Mouse (Mus musculus) thymus, postnatal 14 days (tissue): Measurements from ENCODE around the gene Gm20388.
"Not testable (repeated sequence)": the region's sequence is repeated elsewhere in the genome, so short reads cannot be mapped to it uniquely, and the experiment has no call there.

Experiments used
- DNase-seq: peaks from one replicate; pipeline ENCODE4 v3.0.0; 2021

The Gm20388 gene

DNA sequence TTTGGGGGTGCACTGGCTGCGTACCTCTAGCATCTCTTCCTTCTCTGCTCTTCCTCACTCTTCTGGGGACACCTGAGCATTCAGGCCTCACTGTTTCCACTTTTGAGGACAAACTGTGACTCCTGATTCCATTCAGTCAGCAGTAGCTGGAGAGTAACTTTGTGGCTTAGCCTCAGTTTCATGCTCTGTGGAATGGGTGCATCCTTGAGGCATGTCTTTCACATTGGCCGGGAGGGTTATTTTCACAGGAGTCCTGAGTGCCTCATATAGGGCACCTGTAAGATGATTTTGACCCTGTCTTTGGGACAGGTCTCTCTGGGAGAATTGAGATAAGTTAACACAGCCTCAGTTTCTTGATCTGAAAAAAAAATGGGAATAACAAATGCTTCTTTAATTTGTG lies 1212.5 kb downstream of the Gm20388 start:
- no peak for DNase-seq

- no peak for DNase-seq
Measured at GRCm38 (mm10) chr8:121124547-121125239, 1214.1 kb downstream of the Gm20388 start.

- DNase-seq = peak; percentile 29
Measured at GRCm38 (mm10) chr8:121125311-121125876, 1214.8 kb downstream of the Gm20388 start.

DNA sequence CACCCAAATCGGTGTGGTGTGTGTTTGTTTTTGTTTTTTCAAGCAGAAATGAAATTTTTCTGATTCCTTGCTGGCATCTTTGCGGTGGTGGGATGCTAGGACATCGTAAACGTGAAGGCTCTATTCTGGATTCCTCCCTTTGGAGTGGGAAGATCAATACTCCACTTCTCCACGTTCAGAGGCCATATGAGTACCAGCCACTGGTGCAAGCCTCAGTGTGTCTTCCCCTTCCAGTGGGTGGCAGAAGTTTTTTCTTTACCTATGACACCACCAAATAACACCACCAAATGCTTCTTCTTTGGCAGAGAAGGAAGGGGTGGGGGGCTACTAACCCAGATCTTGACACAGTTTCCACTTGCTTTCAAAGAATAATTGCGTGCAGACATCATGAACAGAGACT lies 1215.5 kb downstream of the Gm20388 start:
- DNase-seq = no peak

DNA sequence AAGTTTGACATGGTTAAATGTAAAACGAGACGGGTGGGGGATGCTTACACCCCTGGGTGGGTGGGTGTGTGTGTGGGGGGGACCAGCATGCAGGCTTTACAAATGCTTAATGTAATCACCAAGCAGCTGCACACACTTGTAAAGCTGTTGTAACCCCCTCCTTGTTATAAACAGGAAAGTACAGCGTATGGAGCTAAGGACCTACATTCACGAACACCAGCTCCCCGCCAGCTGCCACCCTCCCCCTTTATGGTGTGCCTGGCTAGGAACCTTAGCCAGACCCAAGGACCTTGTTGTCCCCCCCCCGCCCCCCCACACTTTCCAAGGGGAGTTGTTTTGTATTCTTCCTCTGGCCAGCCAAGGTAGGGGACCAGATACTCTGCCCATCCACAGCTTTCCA lies 1216.1 kb downstream of the Gm20388 start:
- DNase-seq = no peak

DNA sequence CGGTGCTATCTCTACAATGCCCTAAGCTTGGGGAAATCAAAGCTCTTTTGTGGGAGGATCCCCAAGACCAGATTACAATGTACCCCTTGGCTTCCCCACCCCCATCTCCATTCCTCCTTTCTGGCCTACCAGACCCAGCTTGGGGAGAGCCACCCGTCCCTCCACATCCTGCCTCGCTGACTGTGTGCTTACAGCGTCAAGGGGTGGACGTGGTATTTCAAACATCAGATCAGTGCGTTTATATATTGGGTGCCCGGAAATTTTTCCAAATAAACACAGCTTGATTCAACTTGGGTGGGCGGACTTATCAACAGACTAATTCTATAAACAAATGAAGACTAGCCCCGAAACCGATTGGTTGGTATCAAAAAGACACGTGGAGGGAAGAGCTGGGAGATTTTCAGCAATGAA lies 1216.7 kb downstream of the Gm20388 start:
- no peak for DNase-seq

GRCm38 (mm10) chr8:121127756-121128375 lies 1217.2 kb downstream of the Gm20388 start, which contains the start of gene Foxl1:
Foxl1 (plus strand) TSS chr8:121127940.
- no peak for DNase-seq

GRCm38 (mm10) chr8:121128531-121129264 lies 1218.1 kb downstream of the Gm20388 start:
- DNase-seq = no peak

DNA sequence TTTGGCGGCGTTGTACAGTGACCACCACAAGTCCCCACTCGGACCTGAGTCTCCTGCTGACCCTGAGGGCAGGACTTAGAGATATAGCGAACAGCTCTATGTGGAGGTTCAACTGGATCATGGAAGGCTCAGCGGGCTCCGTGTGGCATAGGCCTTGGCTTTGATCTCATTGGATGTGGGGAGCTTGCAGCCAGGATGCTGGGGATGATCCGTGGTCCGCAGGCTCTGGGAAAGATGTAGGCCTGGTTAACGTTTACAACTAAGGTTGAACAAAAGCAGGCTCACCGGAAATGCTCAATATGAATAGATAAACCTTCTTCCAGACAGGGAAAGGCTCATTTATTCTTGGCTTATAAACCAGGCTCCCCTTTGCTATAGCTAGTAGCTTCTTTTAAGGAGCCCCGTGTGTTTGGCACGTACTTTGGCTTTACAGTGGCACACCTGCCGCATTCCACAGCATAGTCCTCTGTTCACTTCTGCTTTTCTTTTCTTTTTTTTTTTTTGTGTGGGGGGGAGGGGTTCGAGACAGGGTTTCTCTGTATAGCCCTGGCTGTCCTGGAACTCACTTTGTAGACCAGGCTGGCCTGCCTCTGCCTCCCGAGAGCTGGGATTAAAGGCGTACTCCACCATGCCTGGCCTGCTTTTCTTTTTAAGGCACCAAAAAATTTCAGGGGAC lies 1218.8 kb downstream of the Gm20388 start:
- no peak for DNase-seq

GRCm38 (mm10) chr8:121130522-121130921 lies 1219.9 kb downstream of the Gm20388 start:
- no peak for DNase-seq

GRCm38 (mm10) chr8:121132961-121133513 lies 1222.4 kb downstream of the Gm20388 start:
- DNase-seq = no peak

DNA sequence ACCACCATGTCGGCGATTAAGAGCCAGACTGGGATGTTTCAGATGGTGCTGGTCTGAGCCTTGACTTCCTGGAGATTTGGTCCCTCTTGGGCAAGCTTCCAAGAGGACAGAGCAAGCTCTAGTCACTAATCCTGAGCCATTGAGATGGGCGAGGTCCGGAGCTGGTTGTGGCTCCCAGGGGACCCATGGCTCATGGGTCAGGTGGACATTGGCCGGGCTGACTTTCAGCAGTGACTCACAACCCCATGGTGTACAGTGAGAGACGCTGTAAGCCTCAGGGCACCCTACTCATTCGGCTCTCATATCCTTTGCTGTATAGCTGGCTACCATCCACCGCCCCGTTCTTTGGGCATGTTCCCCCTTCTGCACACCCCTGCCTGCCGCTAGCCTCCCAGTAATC lies 1223.5 kb downstream of the Gm20388 start:
- no peak for DNase-seq

- DNase-seq = no peak
Measured at GRCm38 (mm10) chr8:121134512-121134911, 1223.9 kb downstream of the Gm20388 start.

DNA sequence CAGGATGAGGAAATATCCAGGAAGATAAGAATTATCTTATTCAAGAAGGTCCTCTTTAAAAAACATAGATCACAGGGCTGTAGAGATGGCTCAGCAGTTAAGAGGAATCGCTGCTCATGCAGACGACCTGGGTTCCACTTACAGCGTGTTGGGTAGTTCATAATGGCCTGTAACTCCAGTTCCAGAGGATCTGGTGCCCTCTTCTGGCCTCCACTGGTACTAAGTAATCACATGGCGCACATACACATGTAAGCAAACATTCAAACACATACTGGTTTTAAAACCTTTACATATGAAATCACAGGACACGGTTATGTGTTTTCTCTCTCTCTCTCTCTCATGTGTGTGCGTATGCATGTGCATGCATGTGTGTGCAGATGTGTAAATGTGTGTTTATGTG lies 1226.2 kb downstream of the Gm20388 start:
- no peak for DNase-seq

DNA sequence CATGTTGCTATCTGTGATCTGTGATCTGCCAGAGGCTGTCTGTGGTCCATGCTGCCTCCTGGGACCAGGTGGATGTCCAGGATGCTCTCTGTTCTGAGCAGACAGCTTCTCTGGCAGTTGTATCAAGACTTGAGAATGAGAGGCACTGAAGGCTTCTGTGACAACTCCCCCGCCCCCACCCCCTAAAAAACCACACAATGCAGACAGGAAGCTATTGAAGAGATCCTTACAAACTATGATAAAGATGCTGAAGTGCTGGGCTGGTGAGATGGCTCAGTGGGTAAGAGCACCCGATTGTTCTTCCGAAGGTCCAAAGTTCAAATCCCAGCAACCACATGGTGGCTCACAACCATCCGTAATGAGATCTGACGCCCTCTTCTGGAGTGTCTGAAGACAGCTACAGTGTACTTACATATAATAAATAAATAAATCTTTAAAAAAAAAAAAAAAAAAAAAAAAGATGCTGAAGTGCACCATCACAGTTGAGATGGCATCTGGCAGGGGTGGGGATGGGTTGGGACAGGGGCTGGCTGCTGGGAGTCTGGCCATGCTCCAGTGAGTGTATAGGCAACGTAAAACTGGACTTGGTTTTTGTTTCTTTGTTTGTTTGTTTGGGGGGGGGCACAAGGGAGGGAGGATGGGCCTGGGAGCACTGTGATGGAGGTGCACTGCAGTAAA lies 1235.0 kb downstream of the Gm20388 start:
- DNase-seq = not testable (repeated sequence)

GRCm38 (mm10) chr8:121148573-121149083 lies 1238.0 kb downstream of the Gm20388 start:
- DNase-seq = no peak

DNA sequence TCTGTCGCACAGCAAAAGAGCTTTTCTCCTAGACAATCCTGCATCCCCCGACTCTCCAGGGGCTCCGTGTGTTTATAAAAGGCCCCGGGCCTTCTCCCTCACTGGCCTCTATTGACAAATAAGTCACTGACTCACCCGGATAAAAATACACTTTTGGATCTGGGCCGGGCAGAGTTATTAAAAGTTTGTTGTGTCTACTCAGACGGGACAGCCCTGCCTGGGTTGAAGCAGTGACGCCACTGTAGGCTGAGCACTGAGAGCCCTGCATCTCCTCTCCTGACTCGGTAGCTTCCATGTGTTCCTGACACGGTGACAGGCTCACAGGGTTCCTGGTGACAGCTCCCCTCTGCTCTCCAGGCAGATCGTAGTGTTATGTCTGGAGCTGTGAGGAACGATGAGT lies 1241.8 kb downstream of the Gm20388 start:
- no peak for DNase-seq

- no peak for DNase-seq
Measured at GRCm38 (mm10) chr8:121156990-121157491, 1246.4 kb downstream of the Gm20388 start.

DNA sequence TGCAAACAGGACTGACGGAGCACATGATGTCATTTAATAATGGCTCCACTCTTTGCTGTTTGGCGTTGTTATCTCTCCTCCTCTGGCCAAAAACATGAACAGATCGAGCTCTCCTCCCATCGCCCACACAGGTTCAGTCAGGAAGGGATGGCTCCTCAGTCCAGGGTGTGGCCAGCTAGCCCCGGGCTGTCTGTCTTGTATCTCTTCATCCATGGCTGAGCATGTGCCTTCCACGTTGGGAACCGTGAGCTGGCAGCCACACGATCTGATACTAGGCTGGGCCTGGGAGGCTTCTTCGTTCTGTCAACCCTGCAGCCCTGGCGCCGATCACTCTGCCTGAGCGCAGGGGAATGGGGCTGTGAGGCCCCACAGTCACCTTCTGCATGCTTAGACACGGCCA lies 1248.2 kb downstream of the Gm20388 start:
- DNase-seq = no peak

GRCm38 (mm10) chr8:121161437-121161836 lies 1250.8 kb downstream of the Gm20388 start:
- DNase-seq = no peak

- DNase-seq = no peak
Measured at GRCm38 (mm10) chr8:121162413-121162812, 1251.8 kb downstream of the Gm20388 start.
